ENCODE assay signal across 10 mouse cellular contexts in genomic region chr8:108697589-108697988, GRCm38 (mm10).
A peak's percentile ranks its signal among the peaks of the same experiment; 100 is the strongest.
DNase-seq lines count a peak whose midpoint lies in the region; ATAC-seq and TF ChIP-seq lines count a peak whose summit lies in the region.
"Had no signal": no experiment of that assay in that cellular context is flagged by ENCODE, and none has a peak within 500 bp of the region (broad histone marks: within the 10 kb centered on the region; RNA-seq: fewer than 3 reads in every experiment).

No protein-coding gene starts in this region.

- H3K36me3 ChIP-seq in heart, embryonic 10.5 days = no peaks in the 10 kb centered on the region
- H3K36me3 ChIP-seq in E14TG2a.4 (ENCODE audit: insufficient read depth, low read length) = no peaks in the 10 kb centered on the region
- H3K36me3 ChIP-seq in embryonic facial prominence, embryonic 15.5 days = no peaks in the 10 kb centered on the region
- no peaks in the 10 kb centered on the region for H3K36me3 ChIP-seq in limb, embryonic 12.5 days

- no peak overlapping the region for H3K27ac ChIP-seq in heart, embryonic 10.5 days
- H3K27ac ChIP-seq in embryonic facial prominence, embryonic 15.5 days (replicated peaks) = no peak overlapping the region
- H3K27ac ChIP-seq in limb, embryonic 12.5 days = peak overlapping the region; percentile 24; the same call in 1 of the 2 replicates

- H3K9ac ChIP-seq in embryonic facial prominence, embryonic 15.5 days = no peak overlapping the region
- peak overlapping the region; percentile 23; the same call in 1 of the 2 replicates for H3K9ac ChIP-seq in limb, embryonic 12.5 days (replicated peaks)

- under 1% methylated on average over 13 of the region's 13 CpGs for WGBS in heart, embryonic 10.5 days
- 4% methylated on average over 13 of the region's 13 CpGs for WGBS in embryonic facial prominence, embryonic 15.5 days
- WGBS in limb, embryonic 12.5 days = 4% methylated on average over 13 of the region's 13 CpGs

- H3K4me3 ChIP-seq in heart, embryonic 10.5 days = peak overlapping the region; percentile 36
- H3K4me3 ChIP-seq in E14TG2a.4 (replicated peaks; ENCODE audit: low read length) = 0 out of 2 replicates have a peak overlapping the region, but pooled peaks have one; percentile 20
- no peak overlapping the region; the same call in 1 of the 2 replicates for H3K4me3 ChIP-seq in embryonic facial prominence, embryonic 15.5 days (replicated peaks)
- peak overlapping the region; percentile 9 for H3K4me3 ChIP-seq in limb, embryonic 12.5 days (replicated peaks)

- TF ChIP-seq CTCF in E14TG2a.4 (conservative IDR thresholded peaks at IDR 0.05; ENCODE audit: low read length) = no peak

- peak; percentile 81 for DNase-seq in heart, embryonic 10.5 days (ENCODE audit: low spot score)
- DNase-seq in heart, postnatal 36 days = no peak
- DNase-seq in left cerebral cortex, postnatal 14 days (ENCODE audit: low spot score in 2 of 2) = no peak
- DNase-seq in gastrocnemius, adult 18-20 months (ENCODE audit: low spot score) = no peak
- no peak for DNase-seq in layer of hippocampus, postnatal 10 days (ENCODE audit: low spot score in 2 of 2)
- DNase-seq: lung, postnatal 14 days; right cerebral cortex, postnatal 14 days had no signal

- H3K4me2 ChIP-seq in embryonic facial prominence, embryonic 15.5 days (replicated peaks) = peak overlapping the region; percentile 18
- peak overlapping the region; percentile 66 for H3K4me2 ChIP-seq in limb, embryonic 12.5 days

- no peak for ATAC-seq in embryonic facial prominence, embryonic 15.5 days (ENCODE audit: insufficient number of reproducible peaks, low FRiP score, low TSS enrichment, low read depth)
- no peak for ATAC-seq in limb, embryonic 12.5 days (ENCODE audit: insufficient number of reproducible peaks, insufficient read depth, low FRiP score, low TSS enrichment, low read depth)

- intact Hi-C loops in heart, postnatal 36 days (cut with DNase I) = no loop called here
- intact Hi-C loops in left cerebral cortex, postnatal 14 days (cut with DNase I) = no loop called here

- H3K4me1 ChIP-seq in heart, embryonic 10.5 days = peaks cover 47% of the 10 kb centered on the region
- peaks cover 66% of the 10 kb centered on the region for H3K4me1 ChIP-seq in E14TG2a.4 (replicated peaks; ENCODE audit: low read depth, low read length)
- H3K4me1 ChIP-seq in embryonic facial prominence, embryonic 15.5 days = peaks cover 41% of the 10 kb centered on the region
- H3K4me1 ChIP-seq in limb, embryonic 12.5 days (replicated peaks) = peaks cover 65% of the 10 kb centered on the region

- H3K9me3 ChIP-seq in heart, embryonic 10.5 days = no peaks in the 10 kb centered on the region
- no peaks in the 10 kb centered on the region for H3K9me3 ChIP-seq in E14TG2a.4 (ENCODE audit: low read length)
- H3K9me3 ChIP-seq in embryonic facial prominence, embryonic 15.5 days (replicated peaks) = no peaks in the 10 kb centered on the region
- H3K9me3 ChIP-seq in limb, embryonic 12.5 days = no peaks in the 10 kb centered on the region

- peaks cover 73% of the 10 kb centered on the region for H3K27me3 ChIP-seq in heart, embryonic 10.5 days (ENCODE audit: insufficient read depth, poor library complexity, severe bottlenecking)
- peaks cover 89% of the 10 kb centered on the region for H3K27me3 ChIP-seq in E14TG2a.4 (ENCODE audit: insufficient read depth, low read length)
- peaks cover 55% of the 10 kb centered on the region for H3K27me3 ChIP-seq in embryonic facial prominence, embryonic 15.5 days
- peaks cover 60% of the 10 kb centered on the region for H3K27me3 ChIP-seq in limb, embryonic 12.5 days
